In genomic region chr7:16401991-16402431, GRCm38 (mm10) we compare ENCODE assay signal across 8 mouse cellular contexts. TPM values are rescaled to one million over a fixed set of nuclear protein-coding genes. Genes with fewer than 3 reads are reported as not detected.
DNase-seq lines count a peak whose midpoint lies in the region; ATAC-seq lines count a peak whose summit lies in the region.

No protein-coding gene starts in this region.

- no peaks in the 10 kb centered on the region for H3K27me3 ChIP-seq in liver, embryonic 15.5 days
- no peaks in the 10 kb centered on the region for H3K27me3 ChIP-seq in neural tube, embryonic 11.5 days (ENCODE audit: control insufficient read depth, insufficient read depth, low read length)

- peak overlapping the region; percentile 86 for H3K4me2 ChIP-seq in liver, embryonic 15.5 days
- peak overlapping the region; percentile 96 for H3K4me2 ChIP-seq in neural tube, embryonic 11.5 days (ENCODE audit: low read depth)

- peak overlapping the region; percentile 100 for H3K9ac ChIP-seq in liver, embryonic 15.5 days
- peak overlapping the region; percentile 100 for H3K9ac ChIP-seq in neural tube, embryonic 11.5 days (ENCODE audit: low read length)

- DNase-seq in urinary bladder, postnatal 25 days (ENCODE audit: low spot score) = peak; percentile 45
- DNase-seq in urinary bladder, adult 2 months (ENCODE audit: low spot score) = no peak
- DNase-seq in cerebellum, postnatal 10 days = peak; percentile 67
- peak; percentile 63 to 74 for DNase-seq in heart, adult 18-20 months
- peak; percentile 42 for DNase-seq in kidney, adult 9 months
- DNase-seq in neural tube, embryonic 11.5 days (ENCODE audit: low spot score) = peak; percentile 51
- DNase-seq in thymus, postnatal 36 days = peak; percentile 62 to 68

- peak overlapping the region; percentile 99 for H3K27ac ChIP-seq in liver, embryonic 15.5 days (replicated peaks)
- peak overlapping the region; percentile 100 for H3K27ac ChIP-seq in neural tube, embryonic 11.5 days (ENCODE audit: low read depth, low read length)

- no peaks in the 10 kb centered on the region for H3K9me3 ChIP-seq in liver, embryonic 15.5 days (replicated peaks)
- no peaks in the 10 kb centered on the region for H3K9me3 ChIP-seq in neural tube, embryonic 11.5 days (ENCODE audit: control insufficient read depth, low read length)

- peaks cover 51% of the 10 kb centered on the region for H3K4me1 ChIP-seq in liver, embryonic 15.5 days (replicated peaks)
- peaks cover 9% of the 10 kb centered on the region; the same call in 1 of the 2 replicates for H3K4me1 ChIP-seq in neural tube, embryonic 11.5 days (ENCODE audit: control insufficient read depth, insufficient read depth, low read length)

- peak; percentile 16 for ATAC-seq in liver, embryonic 15.5 days (ENCODE audit: insufficient read depth)
- ATAC-seq in neural tube, embryonic 11.5 days (ENCODE audit: insufficient read depth, low FRiP score, low TSS enrichment) = no peak

- peaks cover 3% of the 10 kb centered on the region; the same call in 1 of the 2 replicates for H3K36me3 ChIP-seq in liver, embryonic 15.5 days (replicated peaks)
- no peaks in the 10 kb centered on the region for H3K36me3 ChIP-seq in neural tube, embryonic 11.5 days (ENCODE audit: control insufficient read depth, insufficient read depth, low read length)

- under 1% methylated on average over 17 of the region's 17 CpGs for WGBS in liver, embryonic 15.5 days (ENCODE audit: insufficient replicate concordance)
- WGBS in neural tube, embryonic 11.5 days = under 1% methylated on average over 17 of the region's 17 CpGs

- peak overlapping the region; percentile 83 for H3K4me3 ChIP-seq in liver, embryonic 15.5 days (replicated peaks)
- H3K4me3 ChIP-seq in neural tube, embryonic 11.5 days (ENCODE audit: low read depth, low read length) = peak overlapping the region; percentile 86

RNA-seq across cellular contexts. Expression of gene Zc3h4, which starts 1.3 kb away (rescaled TPM):
- 23.2 and 29.9 TPM in 2 replicates for polyA plus RNA-seq in urinary bladder, adult 2 months (2012; rRNA removed)
- total RNA-seq in heart, adult 18-20 months (2021) = 10 to 100 TPM; 25.4 to 34.5 TPM
- 8.0 and 10.8 TPM in 2 replicates for polyA plus RNA-seq in liver, embryonic 15.5 days (2015; fragmentation: Nextera tagmentation; extraction: Ambion mirVana)
- 16.5 and 17.3 TPM in 2 replicates for polyA plus RNA-seq in neural tube, embryonic 11.5 days (2014; fragmentation: Nextera tagmentation; extraction: Ambion mirVana)

RNA-seq across cellular contexts. Expression of gene Sae1, which starts 14.4 kb away (rescaled TPM):
- 82.4 and 93.7 TPM in 2 replicates for polyA plus RNA-seq in urinary bladder, adult 2 months (2012; rRNA removed)
- total RNA-seq in heart, adult 18-20 months (2021) = 10 to 100 TPM; 37.3 to 40.6 TPM
- 97.7 and 98.0 TPM in 2 replicates for polyA plus RNA-seq in liver, embryonic 15.5 days (2015; fragmentation: Nextera tagmentation; extraction: Ambion mirVana)
- 384 and 394 TPM in 2 replicates for polyA plus RNA-seq in neural tube, embryonic 11.5 days (2014; fragmentation: Nextera tagmentation; extraction: Ambion mirVana)

RNA-seq across cellular contexts. Expression of gene Tmem160, which starts 50.6 kb away (rescaled TPM):
- polyA plus RNA-seq in urinary bladder, adult 2 months (2012; rRNA removed) = 59.4 and 67.6 TPM in 2 replicates
- total RNA-seq in heart, adult 18-20 months (2021) = 100 to 1,000 TPM in 1 of 2 experiments, 10 to 100 TPM in 1; 87.4 to 101 TPM
- polyA plus RNA-seq in liver, embryonic 15.5 days (2015; fragmentation: Nextera tagmentation; extraction: Ambion mirVana) = 28.8 and 30.4 TPM in 2 replicates
- polyA plus RNA-seq in neural tube, embryonic 11.5 days (2014; fragmentation: Nextera tagmentation; extraction: Ambion mirVana) = 57.2 and 59.6 TPM in 2 replicates
